Mouse (Mus musculus): ENCODE results near the gene Hmmr.
"Not testable (repeated sequence)": the region's sequence is repeated elsewhere in the genome, so short reads cannot be mapped to it uniquely, and the experiment has no call there.

Hmmr gene

DNA sequence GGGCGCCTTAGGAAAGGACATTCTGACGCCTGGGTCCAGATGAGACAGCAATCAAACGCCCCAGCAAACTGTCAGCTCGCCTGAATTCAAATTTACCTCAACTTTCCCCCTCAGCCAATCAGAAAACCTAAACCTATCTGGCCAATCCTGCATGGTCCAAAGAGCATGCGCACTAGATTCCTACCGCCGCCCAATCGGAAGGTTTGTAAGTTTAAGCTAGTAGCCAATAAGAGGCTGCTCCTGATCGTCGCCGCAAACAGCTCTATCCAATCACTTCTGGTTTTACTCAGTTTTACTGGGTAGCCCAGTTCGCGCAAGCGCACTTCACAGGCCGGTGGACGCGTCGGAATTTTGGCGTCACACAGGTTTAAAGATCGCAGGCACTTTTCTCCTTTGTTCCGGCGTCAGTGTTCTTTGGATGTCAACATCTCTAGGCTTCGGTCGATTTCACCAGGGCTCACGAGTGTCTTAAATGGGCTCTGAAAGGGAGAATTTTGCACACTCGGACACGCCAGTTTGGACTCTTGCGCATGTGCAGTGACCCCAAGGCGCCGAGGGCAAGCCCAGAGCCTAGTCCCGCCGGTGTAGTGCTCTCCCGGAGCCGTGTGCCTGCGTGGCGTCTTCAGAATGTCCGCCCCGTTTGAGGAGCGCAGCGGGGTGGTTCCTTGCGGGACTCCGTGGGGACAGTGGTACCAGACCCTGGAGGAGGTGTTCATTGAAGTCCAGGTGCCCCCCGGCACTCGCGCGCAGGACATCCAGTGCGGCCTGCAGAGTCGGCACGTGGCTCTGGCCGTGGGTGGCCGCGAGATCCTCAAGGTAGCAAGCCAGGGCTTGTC is at the start of gene Hmmr, which contains the start of gene Nudcd2:
Hmmr (minus strand) TSS at position 84 of the 836 bp plus-strand sequence.
Nudcd2 (plus strand) TSS at position 329 of the 836 bp plus-strand sequence.
- DNase-seq: peak; percentile 96

DNA sequence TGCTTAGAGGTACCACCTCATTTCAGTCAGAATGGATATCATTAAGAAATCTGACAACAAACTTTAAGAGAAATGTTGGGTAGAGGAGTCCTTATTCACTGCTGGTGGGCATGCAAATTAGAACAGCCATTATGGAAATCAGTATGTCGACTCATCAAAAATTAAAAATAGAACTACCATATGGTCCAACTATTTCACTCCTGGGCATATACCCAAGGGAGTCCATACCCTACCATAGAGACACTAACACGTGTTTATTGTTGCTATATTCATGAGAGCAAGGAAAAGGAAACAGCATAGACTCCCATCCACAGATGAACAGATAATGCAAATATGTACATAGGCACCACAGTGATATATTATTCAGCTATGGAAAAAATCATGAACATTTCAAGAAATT is 48.6 kb upstream of the Hmmr start:
- DNase-seq: no peak

DNA sequence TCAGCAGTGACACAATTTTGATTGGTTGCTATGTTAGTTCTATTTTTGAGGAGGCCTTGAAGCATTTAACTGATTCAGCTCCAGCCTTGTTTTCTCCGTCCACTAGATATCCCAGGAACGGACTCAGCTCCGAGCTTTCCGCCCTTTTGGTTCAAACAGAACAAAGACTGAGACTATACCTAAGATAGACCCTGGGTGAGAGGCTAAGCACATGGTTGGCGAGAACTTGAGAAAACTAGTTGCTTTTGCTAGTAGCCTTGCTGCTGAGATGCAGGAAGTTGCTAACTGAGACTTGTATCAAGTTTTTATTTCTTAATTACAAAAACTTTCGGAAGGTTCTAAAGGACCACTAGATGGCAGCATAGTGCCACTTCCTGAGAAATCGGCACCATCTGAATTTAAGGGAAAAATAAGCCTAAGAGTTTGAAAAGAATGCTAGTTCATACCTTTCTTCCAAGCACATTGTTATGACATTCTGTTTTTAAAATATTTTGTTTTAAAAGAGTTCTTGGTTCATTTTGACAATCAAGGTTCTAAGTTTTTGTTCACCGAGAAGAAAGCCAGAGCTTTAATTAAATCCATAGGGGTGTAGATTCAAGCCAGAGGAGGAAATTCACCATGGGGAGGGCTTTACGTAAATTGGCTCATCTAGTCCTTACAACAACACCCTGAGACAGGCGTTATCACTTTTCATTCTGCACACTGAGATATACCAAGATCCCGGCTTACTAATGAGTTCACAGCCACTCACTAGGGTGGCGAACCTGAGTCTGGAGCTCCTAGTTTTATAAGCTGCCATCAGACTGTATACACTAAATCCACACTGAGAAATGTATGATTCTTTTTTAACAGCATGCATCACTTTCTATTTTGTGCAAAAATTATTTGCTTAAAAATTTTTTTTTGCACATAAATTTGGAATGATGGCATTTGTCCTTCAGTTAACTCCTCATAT is 42.4 kb upstream of the Hmmr start:
- DNase-seq: no peak

DNA sequence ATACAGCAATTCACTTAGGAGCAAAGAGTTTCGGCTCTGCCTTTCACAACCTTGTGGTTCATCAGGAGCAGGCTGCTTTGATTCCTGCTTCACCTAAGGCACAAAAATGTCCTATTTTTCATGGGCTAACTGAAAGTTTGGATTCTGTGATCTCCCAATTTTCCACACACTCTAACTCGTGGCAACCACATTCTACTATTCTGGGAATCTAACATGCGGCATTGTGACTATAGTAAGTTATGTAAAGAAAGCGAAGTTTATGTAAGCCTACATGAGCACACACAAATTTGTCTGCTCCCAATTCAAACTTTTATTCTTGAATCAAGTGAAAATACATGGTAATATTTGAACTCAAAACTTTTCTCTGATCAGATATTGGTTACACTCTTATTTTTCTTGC is 31.5 kb upstream of the Hmmr start:
- no peak for DNase-seq

DNA sequence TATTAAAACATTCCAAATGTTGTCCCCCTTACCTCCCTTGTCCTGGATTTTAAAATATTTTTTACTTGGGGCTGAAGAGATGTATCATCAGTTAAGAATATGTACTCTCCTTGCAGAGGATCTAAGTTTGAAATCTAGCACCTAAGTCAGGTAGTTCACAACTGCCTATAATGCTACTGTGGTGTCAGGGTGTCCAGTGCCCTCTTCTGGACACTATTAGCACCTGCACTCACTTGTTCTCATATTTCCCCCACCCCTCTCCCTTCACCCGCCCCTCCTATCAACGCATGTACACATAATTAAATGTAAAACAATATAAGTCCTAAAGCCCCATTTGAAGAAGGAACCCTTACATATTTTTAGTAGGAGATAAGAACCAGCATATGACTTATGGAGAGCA is 30.2 kb upstream of the Hmmr start:
- no peak for DNase-seq

DNA sequence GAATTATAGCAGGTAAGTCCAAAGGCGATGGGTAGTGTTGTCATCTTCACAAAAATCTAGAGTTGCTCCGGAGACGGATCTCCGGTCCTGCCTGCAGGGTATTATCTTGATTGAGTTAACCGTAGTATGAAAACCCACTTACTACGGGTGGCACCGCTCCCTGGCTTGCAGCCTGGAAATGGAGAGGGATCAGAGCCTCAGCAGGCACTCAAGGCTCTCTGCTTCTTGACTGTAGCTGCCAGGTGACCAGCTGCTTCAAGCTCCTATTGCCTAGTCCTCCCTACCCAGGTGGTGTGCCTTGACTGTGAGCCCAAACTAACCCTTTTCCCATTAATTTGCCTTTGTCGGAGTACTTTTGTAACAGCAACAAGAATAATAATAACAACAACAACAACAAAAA is 26.7 kb upstream of the Hmmr start:
- no peak for DNase-seq

DNA sequence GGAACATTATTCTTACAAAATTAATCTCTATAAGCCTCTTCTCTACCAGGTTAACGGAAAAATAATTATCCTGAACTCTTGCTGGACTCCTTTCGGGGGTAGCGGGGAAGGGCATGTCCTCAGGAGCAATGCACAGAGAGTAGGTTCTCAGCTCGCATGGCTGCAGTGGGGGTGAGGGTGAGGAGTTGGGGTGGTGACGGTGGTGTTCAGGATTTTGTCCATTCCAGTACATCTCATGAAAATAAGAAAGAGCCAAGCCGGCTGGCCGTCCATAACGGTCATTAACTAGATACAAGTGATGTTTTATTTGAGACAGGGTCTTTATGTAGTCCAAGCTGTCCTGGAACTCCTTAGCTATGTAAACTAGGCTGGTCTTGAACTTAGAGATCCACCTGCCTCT is 22.7 kb upstream of the Hmmr start:
- no peak for DNase-seq

DNA sequence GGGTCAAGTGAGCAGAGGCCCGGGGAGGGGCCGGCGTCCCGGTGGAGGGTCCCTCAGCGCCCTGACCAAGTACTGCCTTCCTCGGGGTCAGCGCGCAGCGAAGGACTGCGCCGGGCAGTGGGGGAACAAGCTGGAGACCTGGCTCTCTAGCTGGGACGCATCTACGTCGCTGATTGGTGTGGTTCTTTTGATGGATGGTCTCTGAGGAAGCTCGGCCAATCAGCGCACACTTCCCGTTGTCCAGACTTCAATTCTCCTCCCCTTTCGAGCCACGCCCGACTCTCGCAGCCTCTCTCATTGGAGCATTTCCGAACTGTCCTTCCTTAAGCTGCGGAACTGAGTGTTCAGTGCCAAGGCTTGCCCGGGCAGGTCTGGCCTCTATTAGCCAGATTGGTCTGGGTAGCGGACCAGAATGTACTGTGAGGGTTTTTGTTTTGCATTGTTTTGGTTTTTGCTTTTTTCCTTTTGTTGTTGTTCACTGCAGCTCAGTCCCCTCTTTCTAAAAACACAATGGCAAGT is 21.9 kb upstream of the Hmmr start, which contains the start of gene Ccng1:
Ccng1 (minus strand) TSS at position 203 of the 519 bp plus-strand sequence.
- peak; percentile 96 for DNase-seq

DNA sequence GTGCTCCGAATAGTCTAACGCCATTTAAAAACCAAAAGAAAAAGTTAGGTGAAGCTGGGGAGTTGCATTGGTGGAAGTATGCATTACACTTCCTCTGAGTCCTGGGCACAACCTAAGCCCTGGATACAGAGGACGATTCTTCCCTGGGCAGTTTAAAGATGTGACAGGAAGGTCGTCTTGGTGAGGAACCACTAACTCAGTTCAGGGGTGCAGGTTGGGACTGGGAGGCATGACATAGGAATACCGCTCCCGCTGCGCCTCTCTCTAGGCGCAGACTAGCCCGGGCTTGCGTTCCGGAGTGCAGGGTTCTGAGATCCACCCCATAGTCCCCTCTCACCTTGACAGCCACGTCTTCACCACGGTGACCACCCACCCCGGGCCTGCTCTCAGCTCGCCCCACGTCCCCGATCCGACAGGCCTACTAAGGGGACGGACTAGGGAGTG is 21.5 kb upstream of the Hmmr start:
- no peak for DNase-seq

DNA sequence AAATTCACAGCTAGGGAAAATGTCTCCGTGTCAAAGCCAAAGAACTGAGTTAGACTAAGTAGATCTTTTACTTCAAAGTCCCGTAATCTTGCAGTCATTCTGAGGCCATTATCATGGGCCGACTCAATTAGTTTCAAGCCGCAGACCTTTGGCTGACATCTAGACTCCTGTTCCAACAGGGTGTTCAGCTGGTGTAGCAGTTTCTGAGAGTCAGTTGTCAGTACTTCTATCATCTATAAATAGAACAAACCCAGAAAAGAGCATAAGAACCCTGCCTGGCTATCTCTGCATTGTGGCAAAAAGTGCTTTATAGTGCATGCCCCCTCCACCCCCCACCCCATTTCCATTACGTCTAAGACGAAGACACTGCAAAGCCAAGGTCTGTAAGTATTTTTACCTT is 20.6 kb upstream of the Hmmr start:
- DNase-seq: no peak

DNA sequence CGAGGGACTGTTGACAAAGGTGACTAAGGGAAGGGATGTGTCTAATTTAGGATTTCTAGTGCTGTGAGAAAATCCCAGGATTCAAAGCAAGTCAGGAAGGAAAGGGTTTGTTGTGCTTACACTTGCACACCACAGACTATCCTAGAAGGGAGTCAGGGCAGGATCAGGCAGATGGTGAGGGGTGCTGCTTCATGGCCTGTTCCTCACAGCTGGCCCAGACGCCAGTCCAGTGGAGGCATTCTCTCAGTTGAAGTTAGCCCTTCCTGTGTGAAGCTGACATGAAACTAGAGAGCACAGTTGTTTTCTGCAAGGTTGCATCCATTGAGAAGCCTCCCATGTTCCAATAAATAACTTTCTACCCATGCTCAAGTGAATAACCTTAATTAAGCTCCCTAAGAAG is 14.5 kb upstream of the Hmmr start:
- no peak for DNase-seq

DNA sequence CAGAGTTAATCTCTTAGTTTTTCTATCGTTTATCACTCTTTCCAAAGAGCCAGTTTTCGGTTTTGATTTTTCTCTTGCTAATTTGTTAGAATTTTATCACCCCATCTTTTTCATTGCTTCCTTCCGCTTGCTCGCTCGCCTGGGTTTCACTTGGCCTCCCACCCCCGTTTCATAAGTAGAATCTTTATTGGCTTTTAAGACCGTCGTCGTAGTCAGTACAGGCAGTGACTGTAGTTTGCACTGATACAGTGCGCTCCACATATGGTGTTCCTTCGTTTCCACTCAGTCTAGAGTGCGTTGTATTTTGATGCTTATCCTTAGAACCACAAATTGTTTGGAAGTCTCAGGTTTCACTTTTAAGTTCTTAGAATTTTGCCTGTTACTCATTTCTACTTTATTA is 13.1 kb upstream of the Hmmr start:
- DNase-seq: no peak

DNA sequence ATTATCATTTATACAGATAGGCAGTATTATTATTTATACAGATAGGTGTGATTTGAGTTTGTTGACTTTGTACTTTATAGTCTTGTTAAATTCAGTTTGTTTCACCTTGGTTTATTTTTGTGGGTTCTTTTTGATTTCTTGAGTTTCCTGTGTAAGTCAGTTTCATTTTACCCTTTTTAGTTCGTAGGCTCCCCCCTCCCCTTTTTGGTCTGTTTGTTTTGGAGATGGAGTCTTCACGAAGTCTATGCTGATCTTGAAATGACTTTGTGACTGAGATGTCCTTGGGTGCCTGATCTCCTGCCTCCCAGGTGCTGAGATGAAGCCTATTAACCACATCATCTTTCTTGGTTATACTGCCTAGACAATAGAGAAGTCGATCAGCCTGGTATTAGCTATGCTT is 11.1 kb upstream of the Hmmr start:
- no peak for DNase-seq

DNA sequence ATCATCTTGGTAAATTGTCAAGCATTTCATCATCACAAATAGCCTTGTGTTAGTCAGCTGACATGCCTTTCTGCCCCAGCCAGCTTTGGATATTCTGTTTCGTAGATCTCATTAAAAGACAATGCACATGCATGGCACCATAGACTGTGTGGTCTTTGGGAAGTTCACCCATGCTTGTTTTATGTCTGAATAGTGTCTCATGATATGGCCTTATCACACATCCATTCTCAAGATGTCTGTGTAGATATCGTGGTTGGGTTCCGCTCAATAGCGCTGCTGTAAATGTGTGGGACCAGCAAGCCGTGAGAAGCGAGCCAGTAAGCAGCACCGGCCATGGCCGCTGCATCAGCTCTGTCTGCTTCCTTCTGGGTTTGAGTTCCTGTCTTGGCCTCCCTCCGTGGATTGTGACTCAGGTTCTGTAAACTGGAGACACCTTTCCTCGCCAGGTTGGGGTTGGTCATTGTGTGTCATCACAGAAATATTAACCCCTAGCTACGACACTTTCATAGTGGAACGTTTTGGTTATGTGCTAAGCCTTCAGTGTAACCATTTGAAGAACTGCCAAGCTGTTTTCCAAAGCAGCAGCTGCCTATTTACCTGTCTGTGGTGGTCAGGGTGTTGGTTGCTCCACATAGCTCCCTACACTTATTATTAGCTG is 8.5 kb upstream of the Hmmr start:
- no peak for DNase-seq

DNA sequence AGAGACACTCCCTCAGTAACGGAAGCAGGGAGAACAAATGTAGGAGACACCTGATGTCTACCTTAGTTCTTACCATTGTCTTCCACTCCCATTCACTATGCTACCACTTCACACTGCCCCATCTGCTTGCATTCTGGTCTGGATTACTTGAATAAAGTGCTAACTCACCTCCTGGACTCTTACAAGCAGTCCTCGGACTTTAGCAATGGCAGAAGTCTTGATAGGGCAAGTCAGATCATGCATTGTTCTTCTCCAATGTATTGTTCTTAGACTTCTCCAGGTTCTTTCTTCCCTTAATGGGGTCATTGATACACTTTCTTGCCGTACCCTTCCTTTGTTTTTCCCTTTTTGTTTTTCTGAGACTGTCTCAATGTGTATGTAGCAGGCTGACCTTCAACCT is 4.1 kb upstream of the Hmmr start:
- no peak for DNase-seq

DNA sequence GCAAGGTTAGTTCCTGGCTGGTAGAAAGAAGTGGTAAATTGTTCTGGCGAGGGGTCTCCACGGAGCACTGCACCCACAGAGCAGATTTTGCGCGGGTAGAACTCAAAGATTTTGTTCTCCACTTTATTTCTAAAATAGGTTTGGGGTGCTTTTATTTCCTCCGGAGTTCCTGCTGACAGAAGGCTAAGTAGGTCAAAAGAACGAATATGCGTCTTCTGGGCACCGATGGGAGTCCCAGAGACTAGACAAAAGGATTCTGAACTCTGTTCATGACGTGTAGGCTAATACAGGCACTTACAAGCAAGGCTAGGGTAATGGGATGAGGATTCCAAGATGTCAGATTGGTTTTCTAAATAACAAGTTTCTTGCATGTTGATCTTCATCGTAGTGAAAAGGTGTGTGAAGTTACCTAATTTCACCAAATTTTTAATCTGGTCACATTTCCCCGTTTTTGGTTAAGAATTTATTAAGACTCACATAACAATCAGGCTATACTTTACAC is 1.1 kb upstream of the Hmmr start:
- DNase-seq: no peak

DNA sequence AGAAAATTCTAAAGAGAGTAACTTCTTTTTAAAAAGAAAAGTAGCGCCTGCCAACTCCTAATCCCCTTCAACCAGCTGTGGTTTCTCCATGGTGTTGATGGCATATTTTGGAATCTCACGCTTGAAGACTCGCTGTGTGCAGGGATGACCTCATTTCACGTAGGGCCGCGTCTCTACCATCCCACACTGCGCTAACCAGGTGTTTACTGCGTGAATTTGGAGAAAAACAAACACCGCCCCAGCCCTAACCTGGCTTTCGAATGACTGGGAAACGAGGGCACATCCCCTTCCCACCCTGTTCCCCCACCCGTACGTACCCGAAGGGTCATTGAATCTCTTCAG is 254 bp downstream of the Hmmr start:
- no peak for DNase-seq

DNA sequence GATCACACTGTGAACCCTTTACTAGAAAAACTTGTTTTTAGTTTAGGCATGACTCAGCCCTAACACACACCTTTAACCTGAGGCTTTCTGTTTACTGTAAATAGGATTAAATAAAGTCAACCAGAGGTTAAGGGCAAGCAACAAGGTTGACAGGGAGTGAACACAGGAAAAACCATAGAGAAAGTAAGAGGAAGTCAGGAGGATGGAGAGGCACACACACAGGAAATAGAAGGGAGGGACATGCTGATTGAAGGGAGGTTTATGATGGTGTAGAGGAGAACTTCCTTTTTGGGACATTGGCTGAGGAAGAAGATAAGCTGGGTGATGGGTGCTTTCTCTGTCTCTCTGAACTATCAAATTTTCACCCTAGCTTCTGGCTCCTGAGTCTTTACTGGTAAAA is 14.9 kb downstream of the Hmmr start:
- DNase-seq: no peak

DNA sequence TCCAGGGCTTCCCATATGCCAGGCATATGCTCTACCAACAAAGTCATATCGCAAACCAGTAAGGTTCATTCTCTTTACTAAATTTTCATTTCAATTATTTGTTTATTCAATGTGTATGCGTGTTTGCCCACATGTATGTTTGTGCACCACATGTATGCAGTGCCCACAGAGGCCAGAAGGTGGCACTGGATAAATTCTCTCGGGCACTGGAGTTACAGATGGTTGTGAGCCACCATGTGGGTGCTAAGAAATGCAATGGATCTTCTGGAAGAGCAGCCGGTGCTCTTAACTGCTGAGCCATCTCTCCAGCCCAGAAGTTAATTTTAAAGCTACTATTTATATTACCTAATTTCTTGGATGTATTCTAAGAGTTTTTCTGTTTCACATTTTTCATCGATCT is 17.7 kb downstream of the Hmmr start:
- DNase-seq: no peak

DNA sequence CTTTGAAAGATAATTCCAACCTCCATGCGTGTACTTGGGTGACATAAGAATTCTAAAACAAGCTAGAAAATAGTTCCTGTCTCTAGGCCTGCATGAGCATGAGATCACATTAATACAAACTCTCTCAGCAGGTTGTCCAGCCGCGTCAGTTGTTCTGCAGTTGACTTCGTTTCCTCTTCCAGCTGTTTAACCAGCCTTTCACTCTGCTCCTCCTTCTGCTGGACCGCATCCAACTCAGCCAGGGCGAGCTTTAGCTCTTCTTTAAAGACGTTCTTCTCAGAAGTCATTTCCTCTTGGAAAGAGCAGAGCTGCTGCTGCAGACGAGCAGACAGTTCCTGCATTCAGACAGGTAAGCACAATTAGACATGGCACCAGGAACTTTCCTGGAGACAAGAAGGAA is 19.4 kb downstream of the Hmmr start:
- DNase-seq: no peak

DNA sequence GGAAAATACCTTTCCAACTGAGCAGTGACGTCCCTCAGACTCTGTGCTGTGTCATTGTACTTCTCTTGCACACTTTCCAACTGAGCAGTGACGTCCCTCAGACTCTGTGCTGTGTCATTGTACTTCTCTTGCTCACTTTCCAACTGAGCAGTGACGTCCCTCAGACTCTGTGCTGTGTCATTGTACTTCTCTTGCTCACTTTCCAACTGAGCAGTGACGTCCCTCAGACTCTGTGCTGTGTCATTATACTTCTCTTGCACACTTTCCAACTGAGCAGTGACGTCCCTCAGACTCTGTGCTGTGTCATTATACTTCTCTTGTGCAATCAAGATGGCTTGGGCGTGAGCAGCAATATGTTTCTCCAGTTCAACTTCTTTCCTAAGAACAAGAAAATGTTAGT is 23.3 kb downstream of the Hmmr start:
- not testable (repeated sequence) for DNase-seq

DNA sequence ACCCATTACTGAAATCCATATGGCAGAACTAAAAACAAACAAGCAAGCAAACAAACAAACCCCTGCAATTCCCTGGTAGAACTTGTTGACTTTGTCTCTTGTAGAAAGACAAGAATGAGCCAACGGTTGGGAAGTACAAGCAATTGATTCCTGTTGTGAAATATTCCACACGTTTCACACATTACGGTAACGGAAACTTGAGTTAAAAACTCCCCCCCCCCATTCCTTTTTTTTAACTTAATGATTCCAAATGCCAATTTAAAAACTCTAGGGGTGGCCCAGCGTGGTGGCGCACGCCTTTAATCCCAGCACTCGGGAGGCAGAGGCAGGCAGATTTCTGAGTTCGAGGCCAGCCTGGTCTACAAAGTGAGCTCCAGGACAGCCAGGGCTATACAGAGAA is 38.1 kb downstream of the Hmmr start, which contains the start of gene Mat2b:
Mat2b (minus strand) TSS at position 101 of the 400 bp plus-strand sequence.
- DNase-seq: no peak

Data from right cerebral cortex, adult 18-20 months (tissue).